ENCODE assay signal across 29 mouse cellular contexts in the genomic region with DNA sequence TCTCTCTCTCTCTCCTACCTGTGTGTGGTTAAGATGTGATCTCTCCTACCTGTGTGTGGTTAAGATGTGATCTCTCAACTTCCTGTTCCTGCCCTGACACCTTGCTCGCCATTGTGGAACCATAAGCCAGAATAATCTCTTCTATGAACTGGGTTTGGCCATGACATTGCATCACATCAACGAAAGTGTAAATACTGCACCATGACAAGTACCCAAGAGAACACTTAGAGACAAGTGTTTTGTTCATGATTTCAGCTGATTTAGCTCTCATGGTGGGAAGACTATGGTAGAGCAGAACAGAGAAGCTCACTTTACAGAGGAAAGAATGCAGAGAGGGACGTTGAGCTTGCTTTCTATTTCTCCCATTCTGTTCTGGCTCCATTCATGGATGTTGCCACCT.
"Had no signal": no experiment of that assay in that cellular context is flagged by ENCODE, and none has a peak within 500 bp of the region (broad histone marks: within the 10 kb centered on the region; RNA-seq: fewer than 3 reads in every experiment).

No protein-coding gene starts in this region.

- H3K36me3 ChIP-seq: limb, embryonic 10.5 days; limb, embryonic 12.5 days; limb, embryonic 13.5 days; limb, embryonic 15.5 days; liver, embryonic 12.5 days; liver, embryonic 13.5 days; liver, embryonic 15.5 days; lung, embryonic 15.5 days; midbrain, embryonic 10.5 days; midbrain, embryonic 12.5 days; midbrain, embryonic 13.5 days; midbrain, embryonic 15.5 days had no signal

- H3K4me3 ChIP-seq: left cerebral cortex, adult 2 months; limb, embryonic 10.5 days; limb, embryonic 12.5 days; limb, embryonic 13.5 days; limb, embryonic 15.5 days; liver, embryonic 12.5 days; liver, embryonic 13.5 days; liver, embryonic 15.5 days; lung, embryonic 15.5 days; megakaryocyte, embryonic 14.5 days; midbrain, embryonic 10.5 days; midbrain, embryonic 12.5 days; midbrain, embryonic 13.5 days; midbrain, embryonic 15.5 days; myocyte had no signal

- H3K27me3 ChIP-seq: limb, embryonic 12.5 days; limb, embryonic 13.5 days; limb, embryonic 15.5 days; liver, embryonic 12.5 days; liver, embryonic 13.5 days; liver, embryonic 15.5 days; lung, embryonic 15.5 days; midbrain, embryonic 12.5 days; midbrain, embryonic 13.5 days; midbrain, embryonic 15.5 days had no signal

- DNase-seq: layer of hippocampus, postnatal 36 days; left cerebral cortex, postnatal 4 days; liver; liver, embryonic 13.5 days; liver, postnatal 0 days; lung, adult 18-20 months; lung, embryonic 14.5 days; lung, postnatal 10 days; lung, postnatal 4 days; midbrain, embryonic 14.5 days had no signal

- H3K4me1 ChIP-seq: limb, embryonic 10.5 days; limb, embryonic 12.5 days; limb, embryonic 13.5 days; limb, embryonic 15.5 days; liver, embryonic 15.5 days; midbrain, embryonic 10.5 days; midbrain, embryonic 12.5 days; midbrain, embryonic 13.5 days; midbrain, embryonic 15.5 days had no signal

- H3K4me2 ChIP-seq: limb, embryonic 12.5 days; limb, embryonic 13.5 days; limb, embryonic 15.5 days; liver, embryonic 11.5 days; liver, embryonic 12.5 days; liver, embryonic 13.5 days; liver, embryonic 15.5 days; lung, embryonic 14.5 days; lung, embryonic 15.5 days; midbrain, embryonic 11.5 days; midbrain, embryonic 12.5 days; midbrain, embryonic 13.5 days; midbrain, embryonic 15.5 days had no signal

- H3K9ac ChIP-seq: limb, embryonic 12.5 days; limb, embryonic 13.5 days; limb, embryonic 15.5 days; liver, embryonic 12.5 days; liver, embryonic 13.5 days; liver, embryonic 14.5 days; liver, embryonic 15.5 days; liver, postnatal 0 days; lung, embryonic 14.5 days; lung, embryonic 15.5 days; midbrain, embryonic 12.5 days; midbrain, embryonic 13.5 days; midbrain, embryonic 15.5 days had no signal

- ATAC-seq: liver, embryonic 12.5 days; liver, postnatal 0 days; midbrain, embryonic 13.5 days; midbrain, embryonic 15.5 days; midbrain, embryonic 16.5 days had no signal

- H3K9me3 ChIP-seq: limb, embryonic 10.5 days; limb, embryonic 12.5 days; limb, embryonic 13.5 days; limb, embryonic 15.5 days; liver, embryonic 12.5 days; liver, embryonic 13.5 days; liver, embryonic 15.5 days; lung, embryonic 15.5 days; midbrain, embryonic 10.5 days; midbrain, embryonic 12.5 days; midbrain, embryonic 13.5 days; midbrain, embryonic 15.5 days had no signal

- H3K27ac ChIP-seq: left cerebral cortex, adult 2 months; limb, embryonic 10.5 days; limb, embryonic 12.5 days; limb, embryonic 13.5 days; limb, embryonic 15.5 days; liver, embryonic 12.5 days; liver, embryonic 13.5 days; liver, embryonic 14.5 days; liver, embryonic 15.5 days; lung, embryonic 15.5 days; macrophage; midbrain, embryonic 10.5 days; midbrain, embryonic 12.5 days; midbrain, embryonic 13.5 days; midbrain, embryonic 15.5 days had no signal
